Mouse (Mus musculus): ENCODE results near the gene Noc2l.

GRCm38 (mm10) chr4:156203413-156204131, 32.2 kb upstream of the Noc2l start:
- TF ChIP-seq CTCF (IDR thresholded peaks at IDR 0.05; ENCODE audit: borderline replicate concordance, insufficient read depth, low read length): no peak
- TF ChIP-seq POLR2A (IDR thresholded peaks at IDR 0.05; ENCODE audit: low read depth, low read length): no peak
